Mouse (Mus musculus) neutrophil, adult 5-6 weeks (primary cell): ENCODE measurements around the gene Prpf6. TPM values are rescaled to one million over a fixed set of nuclear protein-coding genes. Genes with fewer than 3 reads are reported as not detected.

Experiments
- total RNA-seq: library from RNA; stranded (forward); fragments of 200-1000 nt; gene quantifications from 2 replicates; pipeline ENCODE4 v1.2.3, GENCODE M21; 2017

Gene Prpf6
- total RNA-seq, 1 experiment from 2014 or later: 103 TPM

Other genes with a start within 250 kb of the Prpf6 start
- 81.7 and 86.8 TPM in 2 replicates for gene Zgpat, start 226.9 kb upstream of the Prpf6 start, total RNA-seq
- gene Arfrp1, start 226.5 kb upstream of the Prpf6 start, total RNA-seq: 61.3 and 74.3 TPM in 2 replicates
- 54.9 and 70.6 TPM in 2 replicates for gene Lime1, start 211.8 kb upstream of the Prpf6 start, total RNA-seq
- 0.74 and 1.0 TPM in 2 replicates for gene Zbtb46, start 132.4 kb upstream of the Prpf6 start, total RNA-seq
- 0.35 TPM in 1 of 2 replicates, not detected in the other for gene Abhd16b, start 98.7 kb upstream of the Prpf6 start, total RNA-seq
- gene Tpd52l2, start 94.7 kb upstream of the Prpf6 start, total RNA-seq: 54.2 and 61.4 TPM in 2 replicates
- gene Dnajc5, start 71.4 kb upstream of the Prpf6 start, total RNA-seq: 81.3 and 85.7 TPM in 2 replicates
- gene Uckl1, start 7.0 kb upstream of the Prpf6 start, total RNA-seq: 142 and 143 TPM in 2 replicates
- 24.6 and 26.6 TPM in 2 replicates for gene Zfp512b, start 935 bp downstream of the Prpf6 start, total RNA-seq
- 6.9 and 9.7 TPM in 2 replicates for gene Samd10, start 7.3 kb downstream of the Prpf6 start, total RNA-seq
- gene Gm29797, start 65.2 kb downstream of the Prpf6 start, total RNA-seq: not detected in 2 replicates
- gene Sox18, start 79.8 kb downstream of the Prpf6 start, total RNA-seq: not detected in 2 replicates
- 18.4 and 24.7 TPM in 2 replicates for gene Tcea2, start 88.4 kb downstream of the Prpf6 start, total RNA-seq
- 175 and 197 TPM in 2 replicates for gene Rgs19, start 102.1 kb downstream of the Prpf6 start, total RNA-seq
- gene Lkaaear1, start 106.6 kb downstream of the Prpf6 start, total RNA-seq: not detected in 2 replicates
- 0.49 and 0.81 TPM in 2 replicates for gene Oprl1, start 123.1 kb downstream of the Prpf6 start, total RNA-seq
- 0.58 TPM in 1 of 2 replicates, not detected in the other for gene Myt1, start 171.5 kb downstream of the Prpf6 start, total RNA-seq
- 71.7 and 73.3 TPM in 2 replicates for gene Pcmtd2, start 246.0 kb downstream of the Prpf6 start, total RNA-seq